Comparison of ENCODE assay signal across 20 mouse cellular contexts in genomic region chr7:114459909-114460308, GRCm38 (mm10). TPM values are rescaled to one million over a fixed set of nuclear protein-coding genes. Genes with fewer than 3 reads are reported as not detected.
DNase-seq lines count a peak whose midpoint lies in the region; ATAC-seq and TF ChIP-seq lines count a peak whose summit lies in the region.
"Had no signal": no experiment of that assay in that cellular context is flagged by ENCODE, and none has a peak within 500 bp of the region (broad histone marks: within the 10 kb centered on the region; RNA-seq: fewer than 3 reads in every experiment).

No protein-coding gene starts in this region.

- no peak for DNase-seq in liver, postnatal 0 days
- DNase-seq in kidney, adult 8-10 months = no peak
- DNase-seq in cerebellum, adult 11-12 months = no peak
- DNase-seq: adrenal gland, adult 2 months; adrenal gland, postnatal 25 days; cerebellum, adult 8-10 months; cerebellum, postnatal 14 days; gastrocnemius, postnatal 10 days; heart, adult 2 months; heart, postnatal 36 days had no signal

- peak; percentile 32; the same call in 1 of the 2 replicates for ATAC-seq in common myeloid progenitor, adult 5-6 weeks (replicated peaks; ENCODE audit: low read depth, poor library complexity, severe bottlenecking)
- peak; percentile 25; the same call in 1 of the 2 replicates for ATAC-seq in liver, postnatal 0 days
- ATAC-seq in neutrophil, adult 5-6 weeks (ENCODE audit: extremely low read depth, insufficient number of reproducible peaks, low FRiP score, poor library complexity, severe bottlenecking) = 0 out of 2 replicates have a peak, but pooled peaks have one; percentile 33
- ATAC-seq: forebrain, embryonic 16.5 days; hindbrain, postnatal 0 days had no signal

- H3K9me3 ChIP-seq in liver, postnatal 0 days (ENCODE audit: low read length) = no peaks in the 10 kb centered on the region
- H3K9me3 ChIP-seq: embryonic facial prominence, embryonic 13.5 days; forebrain, embryonic 12.5 days; heart, embryonic 15.5 days; hindbrain, embryonic 13.5 days had no signal

- no peak overlapping the region for H3K4me2 ChIP-seq in liver, postnatal 0 days (ENCODE audit: low read depth, low read length)
- H3K4me2 ChIP-seq: embryonic facial prominence, embryonic 13.5 days; forebrain, embryonic 12.5 days; heart, embryonic 11.5 days; heart, embryonic 15.5 days; hindbrain, embryonic 13.5 days had no signal

- no peak overlapping the region for H3K9ac ChIP-seq in liver, postnatal 0 days (replicated peaks)
- H3K9ac ChIP-seq: embryonic facial prominence, embryonic 13.5 days; forebrain, embryonic 12.5 days; heart, embryonic 15.5 days; hindbrain, embryonic 13.5 days had no signal

- no peaks in the 10 kb centered on the region for H3K27me3 ChIP-seq in liver, postnatal 0 days (ENCODE audit: insufficient read depth, low read length)
- H3K27me3 ChIP-seq: embryonic facial prominence, embryonic 13.5 days; forebrain, embryonic 12.5 days; heart, embryonic 15.5 days; hindbrain, embryonic 13.5 days had no signal

- H3K4me3 ChIP-seq in brown adipose tissue, adult 24 weeks (ENCODE audit: insufficient read depth, low read depth, low read length) = no peak overlapping the region
- no peak overlapping the region for H3K4me3 ChIP-seq in liver, postnatal 0 days (ENCODE audit: low read depth, low read length)
- H3K4me3 ChIP-seq: embryonic facial prominence, embryonic 13.5 days; forebrain, embryonic 12.5 days; heart, adult 2 months; heart, embryonic 15.5 days; hindbrain, embryonic 13.5 days had no signal

- no peaks in the 10 kb centered on the region; the same call in 1 of the 2 replicates for H3K4me1 ChIP-seq in brown adipose tissue, adult 24 weeks (ENCODE audit: control insufficient read depth, insufficient read depth, insufficient read length, low read length)
- H3K4me1 ChIP-seq in liver, postnatal 0 days (ENCODE audit: insufficient read depth) = no peaks in the 10 kb centered on the region
- H3K4me1 ChIP-seq: embryonic facial prominence, embryonic 13.5 days; forebrain, embryonic 12.5 days; heart, embryonic 15.5 days; hindbrain, embryonic 13.5 days had no signal

- no peaks in the 10 kb centered on the region for H3K36me3 ChIP-seq in liver, postnatal 0 days (replicated peaks; ENCODE audit: insufficient read depth, low read length)
- H3K36me3 ChIP-seq: embryonic facial prominence, embryonic 13.5 days; forebrain, embryonic 12.5 days; heart, embryonic 15.5 days; hindbrain, embryonic 13.5 days had no signal

- no peak for TF ChIP-seq CTCF in liver, postnatal 0 days (IDR thresholded peaks at IDR 0.05; ENCODE audit: low read depth)

- WGBS in liver, postnatal 0 days (ENCODE audit: insufficient replicate concordance) = 48% methylated on average over 1 of the region's 1 CpGs

- H3K27ac ChIP-seq in brown adipose tissue, adult 24 weeks (replicated peaks; ENCODE audit: low read depth, low read length) = peak overlapping the region; percentile 47; the same call in 1 of the 2 replicates
- H3K27ac ChIP-seq in liver, postnatal 0 days (ENCODE audit: low read depth) = no peak overlapping the region
- H3K27ac ChIP-seq: embryonic facial prominence, embryonic 13.5 days; forebrain, embryonic 12.5 days; heart, adult 2 months; heart, embryonic 15.5 days; hindbrain, embryonic 13.5 days; hindbrain, postnatal 0 days had no signal

- TF ChIP-seq EP300 in liver, postnatal 0 days (IDR thresholded peaks at IDR 0.05; ENCODE audit: low read depth) = no peak

RNA-seq across cellular contexts. Expression of gene Pde3b, which starts 44.8 kb away (rescaled TPM):
- 93.1 and 120 TPM in 2 replicates for polyA plus RNA-seq in brown adipose tissue, adult 24 weeks (2012; ENCODE audit: insufficient read depth, insufficient read length, missing spikeins)
- total RNA-seq in common myeloid progenitor, adult 5-6 weeks (2017) = 19.7 and 24.1 TPM in 2 replicates
- 5.0 and 5.4 TPM in 2 replicates for polyA plus RNA-seq in liver, postnatal 0 days (2015; fragmentation: Nextera tagmentation; extraction: Ambion mirVana)
- 46.0 and 50.6 TPM in 2 replicates for total RNA-seq in neutrophil, adult 5-6 weeks (2017)
